Mouse (Mus musculus) neutrophil, adult 65 days (primary cell): ENCODE data around the gene Calhm6. TPM values are rescaled to one million over a fixed set of nuclear protein-coding genes. Genes with fewer than 3 reads are reported as not detected.

ENCODE experiments used
- total RNA-seq: library from RNA; stranded (reverse); gene quantifications from 2 replicates; pipeline ENCODE4 v1.2.4, GENCODE M21; 2023

The Calhm6 gene
- 1.6 and 2.1 TPM in 2 replicates for total RNA-seq

DNA sequence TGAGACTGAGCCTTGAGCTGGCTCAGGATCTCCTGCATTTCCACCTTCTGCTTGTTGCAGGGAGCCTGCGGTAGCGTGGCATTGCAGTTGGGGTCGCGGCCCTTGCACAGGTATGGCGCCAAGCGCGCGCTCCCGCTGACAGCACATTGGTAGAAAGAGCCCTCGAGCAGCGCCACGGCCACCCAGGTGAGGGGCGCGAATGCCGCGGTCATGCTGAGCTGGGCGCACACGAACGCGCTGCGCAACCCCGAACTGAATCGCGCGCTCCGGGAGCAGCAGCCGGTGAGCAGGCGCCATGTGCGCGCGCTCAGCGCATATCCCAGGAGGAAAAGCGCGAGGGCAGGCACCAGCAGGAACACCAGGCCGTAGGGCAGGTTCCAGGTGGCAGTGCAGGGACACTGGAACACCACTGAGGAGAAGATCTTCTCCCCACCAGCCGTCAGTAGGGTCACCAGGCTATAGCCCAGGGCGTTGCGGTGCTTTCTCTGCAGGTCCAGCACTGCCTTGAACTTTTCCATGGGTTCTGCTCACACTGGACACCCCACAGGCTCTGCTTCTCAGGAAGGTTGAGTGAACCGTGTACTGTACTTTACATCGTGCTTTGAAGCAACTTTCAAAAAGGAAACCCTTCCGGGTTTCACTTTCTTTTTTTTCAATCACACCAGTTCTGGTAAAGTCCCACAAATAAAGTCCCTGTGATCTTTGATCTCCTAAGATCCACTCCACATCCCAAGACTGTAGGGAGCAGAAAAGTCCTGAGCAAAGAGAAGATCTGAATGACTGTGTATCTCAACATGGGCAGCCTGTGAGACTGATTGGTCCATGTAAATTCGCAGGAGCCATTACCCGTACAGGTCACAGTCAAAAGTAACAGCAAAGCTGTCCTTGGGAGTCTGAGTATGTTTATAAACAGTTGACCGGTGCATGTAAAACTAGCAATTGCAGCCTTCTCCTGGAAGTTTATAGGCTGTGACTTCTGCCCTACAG is at the start of gene Calhm6:
TSS of gene Calhm6 (minus strand) at position 593 of the 987 bp plus-strand sequence.

DNA sequence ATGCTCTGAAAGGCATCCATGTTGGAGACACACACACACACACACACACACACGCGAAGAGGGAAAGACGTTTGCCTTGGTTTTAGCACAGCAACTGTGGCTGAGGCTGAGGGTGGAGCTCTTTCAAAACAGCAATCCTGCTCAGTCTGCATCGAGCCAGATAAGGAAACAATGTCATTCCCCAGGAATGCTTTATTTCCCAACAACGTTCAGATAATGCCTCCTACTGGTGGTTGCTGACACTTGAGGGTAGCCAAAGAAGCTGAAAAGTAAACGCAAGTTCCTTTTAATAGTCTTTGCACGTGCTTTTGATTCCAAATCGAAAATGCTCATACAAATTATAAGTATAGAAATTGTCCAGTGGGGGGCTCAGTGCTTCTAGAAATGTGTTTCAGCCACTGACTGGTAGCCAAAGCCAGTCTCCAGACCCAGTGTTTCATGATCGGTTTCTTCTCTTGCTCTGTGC is 31.3 kb downstream of the Calhm6 start, which contains the start of gene Calhm5:
TSS of gene Calhm5 (minus strand) at position 102 of the 466 bp plus-strand sequence.

Other genes starting within 250 kb of the Calhm6 start
- gene Rsph4a, start 222.9 kb downstream of the Calhm6 start, total RNA-seq, result not detected in 2 replicates
- 46.6 and 62.5 TPM in 2 replicates for gene Zup1, start 176.7 kb downstream of the Calhm6 start, total RNA-seq
- gene Rwdd1, start 108.4 kb downstream of the Calhm6 start, total RNA-seq, result 24.7 and 39.4 TPM in 2 replicates
- not detected in 2 replicates for gene Trappc3l, start 90.4 kb downstream of the Calhm6 start, total RNA-seq
- gene Calhm4, start 83.7 kb downstream of the Calhm6 start, total RNA-seq, result not detected in 2 replicates
- gene Calhm5, start 31.5 kb downstream of the Calhm6 start, total RNA-seq, result not detected in 2 replicates
- gene Dse, start 79.7 kb upstream of the Calhm6 start, total RNA-seq, result 11.3 and 13.2 TPM in 2 replicates
- gene Tspyl1, start 154.2 kb upstream of the Calhm6 start, total RNA-seq, result 91.6 and 98.6 TPM in 2 replicates
- gene Tspyl4, start 169.5 kb upstream of the Calhm6 start, total RNA-seq, result 1.1 and 1.3 TPM in 2 replicates